Mouse (Mus musculus): ENCODE results near the gene Dpt.
"Not testable (repeated sequence)": the region's sequence is repeated elsewhere in the genome, so short reads cannot be mapped to it uniquely, and the experiment has no call there.

Dpt gene

GRCm38 (mm10) chr1:164796471-164796870 is at the start of gene Dpt:
Gene Dpt, plus strand, starts transcription at chr1:164796644.
- peak; percentile 76 for DNase-seq (ENCODE audit: low read depth)

- peak; percentile 44 for DNase-seq (ENCODE audit: low read depth)
These were observed 42.7 kb upstream of the Dpt start for GRCm38 (mm10) chr1:164753736-164754135.

- DNase-seq (ENCODE audit: low read depth): no peak
These were observed 40.8 kb upstream of the Dpt start for GRCm38 (mm10) chr1:164755671-164756070.

- peak; percentile 53 for DNase-seq (ENCODE audit: low read depth)
These were observed 39.5 kb upstream of the Dpt start for GRCm38 (mm10) chr1:164756951-164757350.

- DNase-seq (ENCODE audit: low read depth): no peak
These were observed 38.0 kb upstream of the Dpt start for GRCm38 (mm10) chr1:164758401-164758800.

- peak; percentile 64 for DNase-seq (ENCODE audit: low read depth)
These were observed 34.2 kb upstream of the Dpt start for GRCm38 (mm10) chr1:164762276-164762675.

GRCm38 (mm10) chr1:164766646-164767045 is 29.8 kb upstream of the Dpt start:
- no peak for DNase-seq (ENCODE audit: low read depth)

GRCm38 (mm10) chr1:164770611-164771010 is 25.8 kb upstream of the Dpt start:
- DNase-seq (ENCODE audit: low read depth): peak; percentile 91

- DNase-seq (ENCODE audit: low read depth): no peak
These were observed 15.5 kb upstream of the Dpt start for GRCm38 (mm10) chr1:164780851-164781510.

GRCm38 (mm10) chr1:164786165-164786564 is 10.3 kb upstream of the Dpt start:
- no peak for DNase-seq (ENCODE audit: low read depth)

GRCm38 (mm10) chr1:164787771-164788170 is 8.7 kb upstream of the Dpt start:
- no peak for DNase-seq (ENCODE audit: low read depth)

- no peak for DNase-seq (ENCODE audit: low read depth)
These were observed 8.2 kb upstream of the Dpt start for GRCm38 (mm10) chr1:164788292-164788691.

GRCm38 (mm10) chr1:164790296-164790695 is 6.1 kb upstream of the Dpt start:
- DNase-seq (ENCODE audit: low read depth): not testable (repeated sequence)

- DNase-seq (ENCODE audit: low read depth): peak; percentile 89
These were observed 3.4 kb upstream of the Dpt start for GRCm38 (mm10) chr1:164793049-164793448.

- DNase-seq (ENCODE audit: low read depth): peak; percentile 60
These were observed 1.4 kb downstream of the Dpt start for GRCm38 (mm10) chr1:164797746-164798285.

GRCm38 (mm10) chr1:164798471-164798922 is 2.1 kb downstream of the Dpt start:
- DNase-seq (ENCODE audit: low read depth): peak; percentile 83

- no peak for DNase-seq (ENCODE audit: low read depth)
These were observed 2.7 kb downstream of the Dpt start for GRCm38 (mm10) chr1:164799161-164799560.

GRCm38 (mm10) chr1:164804277-164804676 is 7.8 kb downstream of the Dpt start:
- no peak for DNase-seq (ENCODE audit: low read depth)

- no peak for DNase-seq (ENCODE audit: low read depth)
These were observed 8.4 kb downstream of the Dpt start for GRCm38 (mm10) chr1:164804751-164805435.

- peak; percentile 81 for DNase-seq (ENCODE audit: low read depth)
These were observed 12.9 kb downstream of the Dpt start for GRCm38 (mm10) chr1:164809371-164809770.

- peak; percentile 59 for DNase-seq (ENCODE audit: low read depth)
These were observed 14.9 kb downstream of the Dpt start for GRCm38 (mm10) chr1:164811296-164811695.

- DNase-seq (ENCODE audit: low read depth): peak; percentile 77
These were observed 17.8 kb downstream of the Dpt start for GRCm38 (mm10) chr1:164814243-164814642.

GRCm38 (mm10) chr1:164815330-164815729 is 18.9 kb downstream of the Dpt start:
- DNase-seq (ENCODE audit: low read depth): no peak
